Mouse (Mus musculus): ENCODE results near the gene Zbtb9. TPM values are rescaled to one million over a fixed set of nuclear protein-coding genes. Genes with fewer than 3 reads are reported as not detected.

The Zbtb9 gene
- polyA plus RNA-seq, 1 experiment from 2014 or later = 10.3 TPM

DNA sequence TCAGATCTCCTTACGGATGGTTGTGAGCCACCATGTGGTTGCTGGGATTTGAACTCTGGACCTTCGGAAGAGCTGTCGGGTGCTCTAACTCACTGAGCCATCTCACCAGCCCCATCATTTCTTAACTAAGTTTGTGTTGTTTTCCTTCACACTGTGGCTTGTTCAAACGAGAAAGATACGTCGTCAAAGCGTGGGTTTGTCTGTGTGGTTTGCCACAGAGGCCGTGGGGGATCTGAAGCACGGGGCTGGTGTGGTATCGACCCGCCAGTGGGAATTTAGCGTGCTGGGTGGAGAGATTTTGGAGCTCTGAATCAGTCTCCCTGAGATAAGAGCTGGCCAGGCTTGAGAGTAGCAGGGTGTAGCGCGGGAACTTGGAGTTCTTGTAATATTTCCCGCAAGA is 25.3 kb downstream of the Zbtb9 start:
- Histone ChIP-seq H3K27me3 (replicated peaks) (no peaks in the 10 kb centered on the region), H3K36me3 (no peaks in the 10 kb centered on the region), H3K27ac (ENCODE audit: poor library complexity, severe bottlenecking) (no peak overlapping the region), H3K4me1 (replicated peaks) (peaks cover 32% of the 10 kb centered on the region), H3K9me3 (replicated peaks) (no peaks in the 10 kb centered on the region), H3K4me2 (no peak overlapping the region), H3K9ac (no peak overlapping the region), H3K4me3 (no peak overlapping the region)
- ATAC-seq (ENCODE audit: insufficient number of reproducible peaks, low FRiP score) = no peak
- 62% methylated on average over 15 of the region's 15 CpGs for WGBS

DNA sequence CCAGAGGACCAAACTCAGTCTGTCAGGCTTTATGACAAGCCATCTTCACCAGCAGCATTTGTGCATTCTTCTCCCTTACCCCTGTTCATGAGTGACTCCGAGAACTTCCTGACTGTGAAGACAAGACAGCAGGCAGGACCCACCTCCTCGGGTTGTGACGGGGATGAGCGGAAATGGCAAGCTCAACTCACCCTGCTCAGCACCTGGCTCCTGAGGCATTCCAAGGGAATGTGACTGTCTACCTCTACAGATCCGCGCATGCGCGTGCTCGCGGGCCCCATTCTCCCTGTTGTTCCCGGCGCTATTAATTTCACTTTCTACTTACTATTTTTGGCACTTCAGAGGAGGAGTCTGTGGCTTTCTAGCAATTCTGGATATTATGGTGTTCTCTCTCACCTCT is 27.0 kb downstream of the Zbtb9 start:
- H3K27me3 ChIP-seq (replicated peaks) = peaks cover 9% of the 10 kb centered on the region; the same call in 1 of the 2 replicates
- no peak overlapping the region for H3K9ac ChIP-seq
- H3K36me3 ChIP-seq = no peaks in the 10 kb centered on the region
- peaks cover 26% of the 10 kb centered on the region for H3K4me1 ChIP-seq (replicated peaks)
- 67% methylated on average over 12 of the region's 12 CpGs for WGBS
- H3K4me2 ChIP-seq = no peak overlapping the region
- H3K4me3 ChIP-seq = no peak overlapping the region
- no peak overlapping the region for H3K27ac ChIP-seq (ENCODE audit: poor library complexity, severe bottlenecking)
- no peak for ATAC-seq (ENCODE audit: insufficient number of reproducible peaks, low FRiP score)
- no peaks in the 10 kb centered on the region for H3K9me3 ChIP-seq (replicated peaks)

DNA sequence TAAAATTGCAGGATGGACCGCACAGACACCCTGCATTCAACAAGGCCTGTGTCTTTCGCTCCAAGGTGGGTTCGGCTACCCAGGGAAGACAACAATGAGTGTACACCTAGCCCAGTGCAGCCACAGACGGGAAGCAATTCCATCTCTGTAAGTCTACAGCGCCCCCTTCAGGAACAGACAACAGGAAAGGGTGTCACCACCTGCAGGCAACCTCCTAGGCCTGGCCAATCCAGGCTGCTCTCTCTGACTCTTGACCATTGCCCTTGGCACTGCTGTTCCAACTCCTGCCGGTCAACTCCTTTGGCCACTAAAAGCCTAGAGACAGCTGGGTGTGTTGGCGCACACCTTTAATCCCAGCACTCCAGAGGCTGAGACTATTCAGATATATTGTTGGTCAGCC is 28.2 kb downstream of the Zbtb9 start:
- no peaks in the 10 kb centered on the region for H3K36me3 ChIP-seq
- H3K27ac ChIP-seq (ENCODE audit: poor library complexity, severe bottlenecking) = no peak overlapping the region
- H3K4me2 ChIP-seq = no peak overlapping the region
- 73% methylated on average over 7 of the region's 7 CpGs for WGBS
- H3K9me3 ChIP-seq (replicated peaks) = no peaks in the 10 kb centered on the region
- ATAC-seq (ENCODE audit: insufficient number of reproducible peaks, low FRiP score) = no peak
- no peak overlapping the region for H3K9ac ChIP-seq
- H3K4me3 ChIP-seq = no peak overlapping the region
- peaks cover 11% of the 10 kb centered on the region; the same call in 1 of the 2 replicates for H3K27me3 ChIP-seq (replicated peaks)
- H3K4me1 ChIP-seq (replicated peaks) = peaks cover 15% of the 10 kb centered on the region

DNA sequence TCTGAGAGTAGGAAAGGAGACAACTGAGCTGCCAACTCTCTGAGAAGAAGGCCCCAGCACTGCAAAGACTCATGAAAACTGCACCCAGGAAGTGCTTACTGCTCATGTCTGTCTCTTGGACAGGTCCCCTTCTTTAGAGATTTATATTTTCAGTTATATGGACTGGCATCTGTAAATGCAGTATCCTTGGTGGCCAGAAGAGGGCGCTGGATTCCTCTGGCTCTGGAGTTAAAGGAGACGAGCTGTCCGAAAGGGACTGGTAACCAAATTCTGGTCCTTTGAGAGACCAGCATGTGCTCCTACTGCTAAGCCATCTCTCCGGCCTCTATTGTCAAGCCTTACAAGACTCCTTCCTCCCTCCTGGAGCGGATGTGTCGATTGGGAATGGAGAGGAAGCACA is 28.9 kb downstream of the Zbtb9 start:
- no peak overlapping the region for H3K27ac ChIP-seq (ENCODE audit: poor library complexity, severe bottlenecking)
- H3K9me3 ChIP-seq (replicated peaks) = no peaks in the 10 kb centered on the region
- 45% methylated on average over 6 of the region's 6 CpGs for WGBS
- no peak overlapping the region for H3K9ac ChIP-seq
- H3K27me3 ChIP-seq (replicated peaks) = peaks cover 11% of the 10 kb centered on the region; the same call in 1 of the 2 replicates
- no peak overlapping the region for H3K4me2 ChIP-seq
- no peak for ATAC-seq (ENCODE audit: insufficient number of reproducible peaks, low FRiP score)
- H3K36me3 ChIP-seq = no peaks in the 10 kb centered on the region
- no peak overlapping the region for H3K4me3 ChIP-seq
- peaks cover 11% of the 10 kb centered on the region; the same call in 1 of the 2 replicates for H3K4me1 ChIP-seq (replicated peaks)

DNA sequence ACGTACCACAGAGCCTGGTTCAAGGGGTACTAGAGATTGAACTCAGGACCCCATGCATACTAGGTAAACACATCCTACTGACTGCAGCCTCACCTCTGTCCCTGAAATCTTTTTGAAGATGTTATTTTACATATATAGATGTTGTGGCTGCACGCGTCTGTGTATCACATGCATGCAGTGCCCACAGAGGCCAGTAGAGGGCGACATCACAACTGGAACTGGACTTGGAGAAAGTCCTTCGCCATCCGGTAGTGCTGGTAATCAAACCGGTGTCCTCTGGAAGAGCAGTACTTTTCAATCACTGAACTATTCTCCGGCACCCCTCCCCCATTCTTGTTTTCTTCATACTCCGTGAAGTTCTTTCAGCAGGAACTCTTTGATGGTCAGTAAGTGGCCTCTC is 31.5 kb downstream of the Zbtb9 start:
- H3K36me3 ChIP-seq = no peaks in the 10 kb centered on the region
- H3K9me3 ChIP-seq (replicated peaks) = no peaks in the 10 kb centered on the region
- 29% methylated on average over 9 of the region's 9 CpGs for WGBS
- 0 out of 2 replicates have a peak overlapping the region, but pooled peaks have one; percentile 23 for H3K4me2 ChIP-seq
- no peak overlapping the region for H3K9ac ChIP-seq
- peaks cover 11% of the 10 kb centered on the region; the same call in 1 of the 2 replicates for H3K4me1 ChIP-seq (replicated peaks)
- no peak overlapping the region for H3K4me3 ChIP-seq
- H3K27ac ChIP-seq (ENCODE audit: poor library complexity, severe bottlenecking) = no peak overlapping the region
- peaks cover 11% of the 10 kb centered on the region; the same call in 1 of the 2 replicates for H3K27me3 ChIP-seq (replicated peaks)
- no peak for ATAC-seq (ENCODE audit: insufficient number of reproducible peaks, low FRiP score)

DNA sequence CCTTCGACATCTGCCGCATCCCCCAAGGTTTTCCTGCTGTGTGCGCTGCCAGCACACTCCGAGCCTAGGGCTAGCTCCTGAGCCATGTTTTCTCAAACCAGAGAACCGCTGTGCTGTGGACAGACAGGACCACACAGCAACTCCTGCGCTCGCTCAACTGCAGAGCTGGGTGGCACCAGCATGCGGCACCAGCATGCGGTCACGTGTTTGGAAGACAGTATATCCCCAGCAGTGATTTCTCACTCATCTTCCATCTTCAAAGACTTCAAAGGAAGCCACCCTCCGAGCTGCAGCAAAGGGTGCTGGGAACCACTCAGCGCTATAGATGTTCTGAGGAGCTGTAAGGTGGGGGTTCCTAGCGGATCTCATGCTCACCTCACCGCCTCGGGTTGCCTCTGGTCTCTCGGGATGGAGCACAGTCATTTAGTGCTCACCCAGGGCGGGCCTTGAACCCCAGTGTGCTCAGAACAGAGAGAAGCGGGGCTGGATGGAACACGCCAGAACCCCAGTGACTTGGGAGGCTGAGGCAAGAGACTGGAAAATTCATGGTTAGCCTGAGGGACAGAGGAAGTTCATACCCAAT is 32.0 kb downstream of the Zbtb9 start:
- H3K4me3 ChIP-seq = no peak overlapping the region
- 25% methylated on average over 19 of the region's 19 CpGs for WGBS

DNA sequence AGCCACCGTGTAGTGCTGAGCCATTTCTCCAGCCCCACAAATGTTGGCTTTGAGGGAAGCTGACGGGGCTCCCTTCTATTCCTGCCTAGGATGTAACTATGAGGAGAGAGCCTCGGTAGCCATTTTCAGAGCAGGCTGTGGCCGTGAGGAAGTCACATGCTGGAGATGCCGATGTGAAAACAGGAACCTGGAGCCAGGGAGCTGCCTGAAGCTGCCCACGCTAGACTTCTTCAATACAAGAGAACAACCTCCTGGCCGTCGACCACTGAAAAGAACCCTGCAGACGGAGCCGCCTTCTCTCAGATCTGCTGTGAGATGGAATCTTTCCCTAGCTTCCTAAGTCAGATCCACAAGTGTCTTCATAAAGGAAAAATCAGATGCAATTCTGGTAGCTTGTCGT is 32.7 kb downstream of the Zbtb9 start:
- H3K9me3 ChIP-seq (replicated peaks) = no peaks in the 10 kb centered on the region
- no peak overlapping the region for H3K4me3 ChIP-seq
- H3K9ac ChIP-seq = no peak overlapping the region
- H3K4me2 ChIP-seq = 0 out of 2 replicates have a peak overlapping the region, but pooled peaks have one; percentile 4
- no peaks in the 10 kb centered on the region for H3K36me3 ChIP-seq
- H3K27ac ChIP-seq (ENCODE audit: poor library complexity, severe bottlenecking) = no peak overlapping the region
- no peak for ATAC-seq (ENCODE audit: insufficient number of reproducible peaks, low FRiP score)
- H3K4me1 ChIP-seq (replicated peaks) = 0 out of 2 replicates have a peak, but pooled peaks cover 3% of the 10 kb centered on the region
- peaks cover 11% of the 10 kb centered on the region; the same call in 1 of the 2 replicates for H3K27me3 ChIP-seq (replicated peaks)
- WGBS = 45% methylated on average over 11 of the region's 11 CpGs

More for the DNA sequence above, 32.0 kb downstream of the Zbtb9 start:
- Histone ChIP-seq H3K9ac (no peak overlapping the region), H3K9me3 (replicated peaks) (no peaks in the 10 kb centered on the region), H3K27ac (ENCODE audit: poor library complexity, severe bottlenecking) (no peak overlapping the region), H3K4me2 (peak overlapping the region; percentile 23; the same call in 1 of the 2 replicates), H3K27me3 (replicated peaks) (peaks cover 11% of the 10 kb centered on the region; the same call in 1 of the 2 replicates), H3K36me3 (no peaks in the 10 kb centered on the region), H3K4me1 (replicated peaks) (peaks cover 8% of the 10 kb centered on the region; the same call in 1 of the 2 replicates)
- ATAC-seq (ENCODE audit: insufficient number of reproducible peaks, low FRiP score) = no peak

DNA sequence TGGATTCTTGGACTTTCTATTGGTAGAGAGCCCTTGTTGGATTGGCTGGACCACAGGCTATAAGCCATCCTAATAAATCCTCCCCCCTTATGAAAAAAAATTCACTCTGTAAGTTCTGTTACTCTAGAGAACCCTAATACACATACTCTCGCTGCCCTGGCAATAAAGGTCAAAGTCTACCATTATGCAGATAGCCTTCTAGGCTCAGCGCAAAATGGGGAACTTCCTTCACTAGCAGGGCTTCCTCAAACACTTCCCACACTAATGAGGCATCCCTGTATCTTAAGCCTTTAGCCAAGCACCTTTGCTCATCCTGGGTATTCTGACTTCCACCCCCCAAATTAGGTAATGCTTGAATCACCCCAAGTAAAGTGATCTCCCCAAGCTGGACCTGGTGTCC is 35.3 kb downstream of the Zbtb9 start:
- Histone ChIP-seq H3K9ac (no peak overlapping the region), H3K36me3 (no peaks in the 10 kb centered on the region), H3K9me3 (replicated peaks) (no peaks in the 10 kb centered on the region), H3K27ac (ENCODE audit: poor library complexity, severe bottlenecking) (no peak overlapping the region), H3K4me3 (no peak overlapping the region), H3K27me3 (replicated peaks) (peaks cover 11% of the 10 kb centered on the region; the same call in 1 of the 2 replicates), H3K4me2 (no peak overlapping the region), H3K4me1 (replicated peaks) (peaks cover 8% of the 10 kb centered on the region; the same call in 1 of the 2 replicates)
- WGBS = 82% methylated on average over 2 of the region's 2 CpGs
- no peak for ATAC-seq (ENCODE audit: insufficient number of reproducible peaks, low FRiP score)

DNA sequence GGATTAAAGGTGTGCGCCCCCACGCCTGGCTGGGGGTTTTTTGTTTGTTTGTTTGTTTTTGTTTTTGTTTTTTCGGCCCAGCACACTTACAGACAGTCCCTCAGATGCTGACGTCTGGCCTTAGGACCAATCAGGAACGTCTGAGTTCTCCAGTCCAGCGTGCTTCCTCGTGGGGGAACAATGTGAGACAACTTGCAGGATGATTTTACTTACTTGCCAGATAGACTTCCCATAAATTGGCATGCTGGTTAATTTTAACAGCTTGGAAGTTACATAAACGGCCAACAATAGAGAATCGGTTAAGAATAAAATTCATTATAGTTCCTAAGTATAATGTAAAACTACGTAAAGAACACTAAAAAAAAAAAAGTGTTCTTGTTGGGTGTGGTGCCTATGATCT is 38.2 kb downstream of the Zbtb9 start:
- WGBS = 84% methylated on average over 10 of the region's 10 CpGs
- no peaks in the 10 kb centered on the region for H3K27me3 ChIP-seq (replicated peaks)
- peaks cover 5% of the 10 kb centered on the region; the same call in 1 of the 2 replicates for H3K4me1 ChIP-seq (replicated peaks)
- H3K36me3 ChIP-seq = no peaks in the 10 kb centered on the region
- no peak overlapping the region for H3K27ac ChIP-seq (ENCODE audit: poor library complexity, severe bottlenecking)
- no peak overlapping the region for H3K4me3 ChIP-seq
- H3K4me2 ChIP-seq = no peak overlapping the region
- no peaks in the 10 kb centered on the region for H3K9me3 ChIP-seq (replicated peaks)
- no peak for ATAC-seq (ENCODE audit: insufficient number of reproducible peaks, low FRiP score)
- no peak overlapping the region for H3K9ac ChIP-seq

DNA sequence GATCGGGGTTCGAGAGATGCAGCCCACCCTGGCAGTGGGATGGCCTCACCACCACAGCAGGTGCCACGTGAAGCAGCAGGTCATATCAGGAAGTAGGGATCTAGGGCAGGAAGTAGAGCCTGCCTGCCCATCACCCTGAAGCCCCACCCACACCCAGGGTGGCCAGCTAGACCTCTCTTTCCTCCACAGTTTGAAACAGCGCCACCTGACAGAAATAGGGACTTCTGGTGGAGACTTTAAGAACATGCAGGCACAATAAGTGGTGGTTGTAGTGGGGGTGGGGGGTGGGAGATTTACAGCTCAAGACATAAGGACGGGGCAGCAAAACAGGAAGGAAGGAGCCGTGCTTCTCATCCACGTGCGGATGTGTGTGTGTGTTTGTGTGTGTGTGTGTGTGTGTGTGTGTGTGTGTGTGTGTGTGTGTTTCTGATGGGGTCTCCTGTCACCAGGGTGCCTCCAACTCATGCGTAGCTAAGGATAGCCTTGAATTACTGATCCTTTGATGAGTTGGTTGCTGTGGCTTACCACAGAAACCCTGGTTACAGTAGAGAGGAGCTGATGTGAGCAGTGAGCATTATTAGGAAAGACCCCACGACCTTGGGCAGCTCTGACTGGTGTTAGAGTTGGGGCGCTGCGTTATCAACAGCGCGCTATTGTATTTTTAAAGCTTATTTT is 39.2 kb downstream of the Zbtb9 start:
- Histone ChIP-seq H3K27ac (ENCODE audit: poor library complexity, severe bottlenecking) (no peak overlapping the region), H3K27me3 (replicated peaks) (no peaks in the 10 kb centered on the region), H3K9me3 (replicated peaks) (no peaks in the 10 kb centered on the region), H3K4me2 (no peak overlapping the region), H3K4me3 (no peak overlapping the region), H3K36me3 (no peaks in the 10 kb centered on the region), H3K4me1 (replicated peaks) (peaks cover 5% of the 10 kb centered on the region; the same call in 1 of the 2 replicates), H3K9ac (no peak overlapping the region)
- no peak for ATAC-seq (ENCODE audit: insufficient number of reproducible peaks, low FRiP score)
- WGBS = 53% methylated on average over 14 of the region's 14 CpGs

DNA sequence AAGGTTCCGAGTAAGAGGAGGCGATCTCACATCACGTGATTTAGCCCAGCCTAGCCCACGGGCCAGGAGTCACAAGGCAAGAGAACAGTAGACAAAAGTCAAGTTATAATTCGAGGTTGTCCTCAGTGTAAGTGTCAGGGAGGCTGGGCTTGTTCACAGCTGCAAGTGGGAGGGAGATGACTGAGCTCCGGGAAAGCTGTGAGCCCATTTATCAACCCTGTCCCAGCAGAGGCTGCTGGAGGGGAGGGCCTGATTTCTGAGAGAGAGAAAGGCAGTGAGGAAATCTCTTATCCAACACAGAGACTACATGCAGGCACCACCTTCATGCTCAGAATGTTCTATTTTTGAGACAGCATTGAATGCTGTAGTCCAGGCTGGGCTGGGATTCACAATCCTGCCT is 39.9 kb downstream of the Zbtb9 start:
- Histone ChIP-seq H3K4me2 (no peak overlapping the region), H3K4me3 (no peak overlapping the region), H3K36me3 (no peaks in the 10 kb centered on the region), H3K9ac (no peak overlapping the region), H3K9me3 (replicated peaks) (no peaks in the 10 kb centered on the region), H3K27ac (ENCODE audit: poor library complexity, severe bottlenecking) (no peak overlapping the region), H3K27me3 (replicated peaks) (no peaks in the 10 kb centered on the region), H3K4me1 (replicated peaks) (peaks cover 5% of the 10 kb centered on the region; the same call in 1 of the 2 replicates)
- 41% methylated on average over 6 of the region's 6 CpGs for WGBS
- no peak for ATAC-seq (ENCODE audit: insufficient number of reproducible peaks, low FRiP score)

All from heart, embryonic 12.5 days (tissue).